Comparison of ENCODE assay signal across 26 mouse cellular contexts in genomic region chr6:50301121-50301520, GRCm38 (mm10). TPM values are rescaled to one million over a fixed set of nuclear protein-coding genes. Genes with fewer than 3 reads are reported as not detected.
DNase-seq lines count a peak whose midpoint lies in the region; ATAC-seq and TF ChIP-seq lines count a peak whose summit lies in the region.
"Had no signal": no experiment of that assay in that cellular context is flagged by ENCODE, and none has a peak within 500 bp of the region (broad histone marks: within the 10 kb centered on the region; RNA-seq: fewer than 3 reads in every experiment).

No protein-coding gene starts in this region.

- no peak overlapping the region for H3K4me2 ChIP-seq in midbrain, embryonic 12.5 days (replicated peaks)
- H3K4me2 ChIP-seq in CH12.LX (ENCODE audit: insufficient read depth, low read depth, poor library complexity, severe bottlenecking): peak overlapping the region; percentile 76
- peak overlapping the region; percentile 26 for H3K4me2 ChIP-seq in midbrain, embryonic 14.5 days (ENCODE audit: low read length)
- H3K4me2 ChIP-seq in midbrain, embryonic 16.5 days (ENCODE audit: low read length): peak overlapping the region; percentile 20; the same call in 1 of the 2 replicates
- H3K4me2 ChIP-seq: embryonic facial prominence, embryonic 13.5 days; embryonic facial prominence, embryonic 15.5 days; forebrain, embryonic 12.5 days had no signal

- no peak for DNase-seq in midbrain, embryonic 10.5 days (ENCODE audit: low spot score)
- peak; percentile 56 for DNase-seq in CH12.LX (ENCODE audit: extremely low read depth)
- peak; percentile 64 for DNase-seq in midbrain, embryonic 14.5 days
- no peak for DNase-seq in gastrocnemius, adult 2 months
- no peak for DNase-seq in layer of hippocampus, postnatal 25 days (ENCODE audit: extremely low spot score in 1 of 2, low spot score in 1 of 2)
- DNase-seq: adrenal gland, adult 2 months; adrenal gland, postnatal 10 days; adrenal gland, postnatal 25 days; B cell, adult 2 months; cerebellum, adult 18-20 months; cerebellum, adult 8-10 months; cerebellum, adult 9-11 months; cerebellum, postnatal 14 days; cerebellum, postnatal 36 days; embryo, embryonic 11 days had no signal

- no peak for TF ChIP-seq RAD21 in CH12.LX (IDR thresholded peaks at IDR 0.05; ENCODE audit: low read depth, low read length)

- no peaks in the 10 kb centered on the region for H3K27me3 ChIP-seq in midbrain, embryonic 12.5 days
- no peaks in the 10 kb centered on the region for H3K27me3 ChIP-seq in midbrain, embryonic 10.5 days (ENCODE audit: low read depth, poor library complexity, severe bottlenecking)
- H3K27me3 ChIP-seq in CH12.LX (replicated peaks): no peaks in the 10 kb centered on the region
- H3K27me3 ChIP-seq in midbrain, embryonic 14.5 days (ENCODE audit: control insufficient read depth, insufficient read depth, low read length): no peaks in the 10 kb centered on the region
- H3K27me3 ChIP-seq in midbrain, embryonic 16.5 days (ENCODE audit: control insufficient read depth, insufficient read depth, low read depth, low read length): no peaks in the 10 kb centered on the region
- H3K27me3 ChIP-seq: embryonic facial prominence, embryonic 13.5 days; embryonic facial prominence, embryonic 15.5 days; forebrain, embryonic 12.5 days had no signal

- no peak overlapping the region for H3K9ac ChIP-seq in midbrain, embryonic 12.5 days (replicated peaks)
- H3K9ac ChIP-seq in CH12.LX (ENCODE audit: insufficient read depth, low read depth): peak overlapping the region; percentile 77
- H3K9ac ChIP-seq in midbrain, embryonic 14.5 days (replicated peaks; ENCODE audit: low read length): no peak overlapping the region
- H3K9ac ChIP-seq in midbrain, embryonic 16.5 days (ENCODE audit: low read depth, low read length): no peak overlapping the region
- H3K9ac ChIP-seq: embryonic facial prominence, embryonic 13.5 days; embryonic facial prominence, embryonic 15.5 days; forebrain, embryonic 12.5 days had no signal

- no peak for TF ChIP-seq POLR2A in CH12.LX (IDR thresholded peaks at IDR 0.05; ENCODE audit: low read depth, low read length)

- peak; percentile 28; the same call in 1 of the 2 replicates for TF ChIP-seq EP300 in CH12.LX (IDR thresholded peaks at IDR 0.05; ENCODE audit: low read length)

- dilution Hi-C loops in CH12.LX (cut with MboI; ENCODE audit: extremely low pct_ligation_motif_present, extremely low pct_unique_long_range_greater_than_20kb, low sequenced_read_pairs): loop anchor here (25.0 kb wide), 1 partner anchor 111 kb away; no protein-coding TSS in a partner anchor

- no peaks in the 10 kb centered on the region for H3K9me3 ChIP-seq in midbrain, embryonic 12.5 days
- no peaks in the 10 kb centered on the region for H3K9me3 ChIP-seq in midbrain, embryonic 10.5 days (replicated peaks)
- H3K9me3 ChIP-seq in CH12.LX (replicated peaks; ENCODE audit: low read length): no peaks in the 10 kb centered on the region
- H3K9me3 ChIP-seq in midbrain, embryonic 14.5 days (ENCODE audit: control insufficient read depth, low read length): no peaks in the 10 kb centered on the region
- no peaks in the 10 kb centered on the region for H3K9me3 ChIP-seq in midbrain, embryonic 16.5 days (replicated peaks; ENCODE audit: control insufficient read depth, low read length, poor library complexity, severe bottlenecking)
- H3K9me3 ChIP-seq: embryonic facial prominence, embryonic 13.5 days; embryonic facial prominence, embryonic 15.5 days; forebrain, embryonic 10.5 days; forebrain, embryonic 12.5 days had no signal

- ATAC-seq in midbrain, embryonic 12.5 days (ENCODE audit: low FRiP score, low read depth): no peak
- peak; percentile 24; the same call in 1 of the 2 replicates for ATAC-seq in midbrain, embryonic 14.5 days (ENCODE audit: low FRiP score, low TSS enrichment)
- peak; percentile 82 for ATAC-seq in midbrain, embryonic 16.5 days
- no peak for ATAC-seq in inflammation-experienced regulatory T-cells, adult 6 months
- ATAC-seq: CD4-positive, CD25-positive, alpha-beta regulatory T cell, adult 4 months; forebrain, embryonic 14.5 days; forebrain, embryonic 16.5 days had no signal

- 55% methylated on average over 7 of the region's 7 CpGs for WGBS in midbrain, embryonic 12.5 days
- 93% methylated on average over 7 of the region's 7 CpGs for WGBS in midbrain, embryonic 10.5 days
- 36% methylated on average over 7 of the region's 7 CpGs for WGBS in midbrain, embryonic 14.5 days
- 35% methylated on average over 7 of the region's 7 CpGs for WGBS in midbrain, embryonic 16.5 days

- H3K36me3 ChIP-seq in midbrain, embryonic 12.5 days: no peaks in the 10 kb centered on the region
- H3K36me3 ChIP-seq in midbrain, embryonic 10.5 days: no peaks in the 10 kb centered on the region
- H3K36me3 ChIP-seq in CH12.LX (replicated peaks in 1 of 2; ENCODE audit: control insufficient read depth in 1 of 2, insufficient read depth in 1 of 2, low read length in 1 of 2): peaks cover 0 to 3% of the 10 kb centered on the region in 2 experiments
- H3K36me3 ChIP-seq in midbrain, embryonic 14.5 days (ENCODE audit: control insufficient read depth, insufficient read depth, low read length): no peaks in the 10 kb centered on the region
- H3K36me3 ChIP-seq in midbrain, embryonic 16.5 days (ENCODE audit: control insufficient read depth, insufficient read depth, low read length): no peaks in the 10 kb centered on the region
- H3K36me3 ChIP-seq: forebrain, embryonic 10.5 days; forebrain, embryonic 12.5 days had no signal

- TF ChIP-seq CTCF in CH12.LX (conservative IDR thresholded peaks at IDR 0.05 in 1 of 2, IDR thresholded peaks at IDR 0.05 in 1 of 2; ENCODE audit: low read depth in 2 of 2, low read length in 2 of 2): no peak
- no peak for TF ChIP-seq CTCF in gastrocnemius, adult 2 months (IDR thresholded peaks at IDR 0.05)

- 0 out of 2 replicates have a peak, but pooled peaks cover 2% of the 10 kb centered on the region for H3K4me1 ChIP-seq in midbrain, embryonic 12.5 days
- H3K4me1 ChIP-seq in midbrain, embryonic 10.5 days: no peaks in the 10 kb centered on the region
- peaks cover 30 to 92% of the 10 kb centered on the region in 2 experiments for H3K4me1 ChIP-seq in CH12.LX (ENCODE audit: control insufficient read depth in 1 of 2, insufficient read depth in 2 of 2)
- H3K4me1 ChIP-seq in midbrain, embryonic 14.5 days (ENCODE audit: control insufficient read depth, insufficient read depth, low read length): peaks cover 9% of the 10 kb centered on the region; the same call in 1 of the 2 replicates
- no peaks in the 10 kb centered on the region; the same call in 1 of the 2 replicates for H3K4me1 ChIP-seq in midbrain, embryonic 16.5 days (ENCODE audit: control insufficient read depth, insufficient read depth, low read length)

- in situ Hi-C loops in CH12.LX (cut with MboI; ENCODE audit: low pct_ligation_motif_present, low pct_unique_long_range_greater_than_20kb, low sequenced_read_pairs): loop anchor here (5.0 to 25.0 kb wide), 2 partner anchors 236 to 789 kb away; no protein-coding TSS in a partner anchor

- H3K4me3 ChIP-seq in midbrain, embryonic 12.5 days: no peak overlapping the region
- no peak overlapping the region for H3K4me3 ChIP-seq in midbrain, embryonic 10.5 days
- H3K4me3 ChIP-seq in CH12.LX (replicated peaks in 1 of 3; ENCODE audit: low read depth in 2 of 3, low read length in 2 of 3, poor library complexity in 1 of 3): peak overlapping the region in 2 of 3 experiments; percentile 11 to 18
- no peak overlapping the region for H3K4me3 ChIP-seq in midbrain, embryonic 14.5 days (replicated peaks; ENCODE audit: low read depth, low read length)
- H3K4me3 ChIP-seq in midbrain, embryonic 16.5 days (ENCODE audit: low read depth, low read length): no peak overlapping the region
- no peak overlapping the region for H3K4me3 ChIP-seq in gastrocnemius, adult 2 months
- H3K4me3 ChIP-seq: embryonic facial prominence, embryonic 13.5 days; embryonic facial prominence, embryonic 15.5 days; erythroblast, embryonic 14.5 days; forebrain, embryonic 10.5 days; forebrain, embryonic 12.5 days had no signal

- H3K27ac ChIP-seq in midbrain, embryonic 12.5 days (replicated peaks): peak overlapping the region; percentile 25; the same call in 1 of the 2 replicates
- no peak overlapping the region for H3K27ac ChIP-seq in midbrain, embryonic 10.5 days (replicated peaks)
- H3K27ac ChIP-seq in CH12.LX (ENCODE audit: insufficient read depth, low read depth): peak overlapping the region; percentile 68; the same call in 1 of the 2 replicates
- peak overlapping the region; percentile 14 for H3K27ac ChIP-seq in midbrain, embryonic 14.5 days (replicated peaks; ENCODE audit: low read depth, low read length)
- no peak overlapping the region for H3K27ac ChIP-seq in midbrain, embryonic 16.5 days (ENCODE audit: low read length)
- H3K27ac ChIP-seq in gastrocnemius, adult 2 months: no peak overlapping the region
- H3K27ac ChIP-seq: embryonic facial prominence, embryonic 13.5 days; embryonic facial prominence, embryonic 15.5 days; forebrain, embryonic 10.5 days; forebrain, embryonic 12.5 days had no signal

- intact Hi-C loops in gastrocnemius, adult 2 months (cut with DNase I): no loop called here

- H3K79me2 ChIP-seq in CH12.LX (replicated peaks; ENCODE audit: control insufficient read depth, extremely low read depth, insufficient read depth, poor library complexity, severe bottlenecking): 0 out of 2 replicates have a peak, but pooled peaks cover 2% of the 10 kb centered on the region

TF ChIP-seq in CH12.LX, 34 proteins besides CTCF, POLR2A, EP300 and RAD21:
- TF ChIP-seq MXI1 (IDR thresholded peaks at IDR 0.05; ENCODE audit: low read depth, low read length): no peak
- 0 out of 2 replicates have a peak, but pooled peaks have one; percentile 17 for TF ChIP-seq NELFE (IDR thresholded peaks at IDR 0.05; ENCODE audit: low read depth, low read length)
- TF ChIP-seq UBTF (IDR thresholded peaks at IDR 0.05; ENCODE audit: low read depth, low read length): no peak
- TF ChIP-seq CHD2 (IDR thresholded peaks at IDR 0.05; ENCODE audit: low read length): no peak
- TF ChIP-seq TBP (conservative IDR thresholded peaks at IDR 0.05; ENCODE audit: low read depth, low read length): 0 out of 2 replicates have a peak, but pooled peaks have one; percentile 24
- 0 out of 2 replicates have a peak, but pooled peaks have one; percentile 18 for TF ChIP-seq BHLHE40 (IDR thresholded peaks at IDR 0.05; ENCODE audit: low read depth, low read length)

RNA-seq across cellular contexts. Expression of gene Gsdme, which starts 37.5 kb away (rescaled TPM):
- polyA plus RNA-seq in midbrain, embryonic 12.5 days (2016; fragmentation: Nextera tagmentation; extraction: Ambion mirVana): 54.3 and 56.0 TPM in 2 replicates
- polyA plus RNA-seq in midbrain, embryonic 10.5 days (2016; fragmentation: Nextera tagmentation; extraction: Ambion mirVana): 52.9 and 56.6 TPM in 2 replicates
- 0.29 and 0.38 TPM in 2 replicates for total RNA-seq in CH12.LX (2012; rRNA removed)
- not detected in 2 replicates for total RNA-seq in CH12.LX (2014; rRNA removed)
- 1.8 and 2.0 TPM in 2 replicates for polyA plus RNA-seq in CH12.LX (2012; ENCODE audit: insufficient read length, low read depth)
- polyA plus RNA-seq in midbrain, embryonic 14.5 days (2014; fragmentation: Nextera tagmentation; extraction: Ambion mirVana): 75.0 and 83.1 TPM in 2 replicates
- 89.6 and 96.4 TPM in 2 replicates for polyA plus RNA-seq in midbrain, embryonic 16.5 days (2015; fragmentation: Nextera tagmentation; extraction: Ambion mirVana)
- total RNA-seq in gastrocnemius, adult 2 months (2021): under 1 TPM; 0.26 to 0.70 TPM
- polyA plus RNA-seq in inflammation-experienced regulatory T-cells, adult 6 months (2017; shearing (Covaris generic)): 10 to 100 TPM; 13.9 to 18.5 (median 15.4) TPM
- total RNA-seq in layer of hippocampus, postnatal 25 days (2021): 10 to 100 TPM in 1 of 2 experiments, 1 to 10 TPM in 1; 9.6 to 11.2 TPM

Comparison
In these comparisons a context has a peak if more than half of its experiments do, and no peak if none do; other contexts are left out.
1. ATAC-seq: peak in midbrain, embryonic 14.5 days (single experiment) and midbrain, embryonic 16.5 days (single experiment); none in midbrain, embryonic 12.5 days (single experiment) and inflammation-experienced regulatory T-cells, adult 6 months (single experiment).
2. H3K27ac ChIP-seq: peak in midbrain, embryonic 12.5 days (single experiment), CH12.LX (single experiment) and midbrain, embryonic 14.5 days (single experiment); none in midbrain, embryonic 10.5 days (single experiment), midbrain, embryonic 16.5 days (single experiment) and gastrocnemius, adult 2 months (single experiment).
3. DNase-seq: peak in CH12.LX (single experiment) and midbrain, embryonic 14.5 days (single experiment); none in midbrain, embryonic 10.5 days (single experiment), gastrocnemius, adult 2 months (single experiment) and layer of hippocampus, postnatal 25 days (0 of 2).
4. H3K4me3 ChIP-seq: peak in CH12.LX (2 of 3); none in midbrain, embryonic 12.5 days (single experiment), midbrain, embryonic 10.5 days (single experiment), midbrain, embryonic 14.5 days (single experiment), midbrain, embryonic 16.5 days (single experiment) and gastrocnemius, adult 2 months (single experiment).